Mouse (Mus musculus): Measurements from ENCODE around the gene Ndufb6.
"Not testable (repeated sequence)": the region's sequence is repeated elsewhere in the genome, so short reads cannot be mapped to it uniquely, and the experiment has no call there.

Ndufb6 gene

DNA sequence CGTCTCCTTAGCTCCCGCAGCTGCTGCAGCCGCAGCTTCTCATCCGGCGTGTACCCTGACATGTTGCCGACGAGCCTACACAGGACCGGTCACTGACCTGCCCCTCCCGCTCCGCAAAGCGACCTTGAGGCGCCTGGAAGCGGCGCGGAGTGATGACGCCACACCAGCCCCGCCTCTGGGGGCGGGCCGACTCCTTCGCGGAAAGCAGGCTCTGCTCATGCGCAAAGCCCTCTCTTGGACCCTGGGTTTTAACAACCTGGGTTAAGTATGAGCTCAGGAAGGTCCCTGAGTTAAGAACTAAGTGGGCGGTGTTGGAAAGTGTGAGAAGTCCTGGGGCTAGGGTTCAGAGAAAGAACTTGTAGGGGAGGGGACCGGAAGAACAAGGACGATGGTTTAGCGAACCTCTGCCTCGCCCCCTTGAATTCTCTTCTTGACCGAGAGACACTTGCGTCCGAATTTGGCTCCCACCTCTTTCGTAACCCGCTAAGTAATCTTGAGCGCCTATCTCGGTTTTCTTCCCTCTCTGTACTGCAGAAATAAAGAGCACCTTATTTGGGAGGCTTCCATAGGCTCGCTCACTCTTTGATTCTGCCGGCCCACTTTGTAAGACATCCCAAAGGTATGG is at the start of gene Ndufb6:
Ndufb6 (minus strand) TSS at position 146 of the 625 bp plus-strand sequence.
- peak; percentile 93 for DNase-seq (ENCODE audit: low read depth, low spot score)

DNA sequence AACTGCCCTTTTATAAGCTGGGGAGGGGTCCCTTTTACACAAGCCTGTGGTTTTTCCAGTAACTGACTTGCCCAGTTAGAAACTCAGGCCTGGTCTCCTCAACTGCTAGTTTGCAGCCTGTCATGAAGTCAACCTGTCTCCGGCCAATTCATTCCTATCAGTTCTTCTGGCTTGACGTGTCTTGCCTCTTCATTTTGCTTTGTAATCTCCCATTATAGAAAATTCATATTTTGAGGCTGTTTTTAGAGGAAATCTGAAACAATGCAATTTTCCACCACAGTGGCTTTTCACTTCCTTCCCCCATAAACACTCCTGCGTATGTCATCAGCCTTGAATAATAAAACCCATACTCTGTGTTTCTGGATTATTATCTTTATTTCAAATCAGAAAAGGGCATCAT is 47.9 kb upstream of the Ndufb6 start:
- DNase-seq (ENCODE audit: low read depth, low spot score): no peak

DNA sequence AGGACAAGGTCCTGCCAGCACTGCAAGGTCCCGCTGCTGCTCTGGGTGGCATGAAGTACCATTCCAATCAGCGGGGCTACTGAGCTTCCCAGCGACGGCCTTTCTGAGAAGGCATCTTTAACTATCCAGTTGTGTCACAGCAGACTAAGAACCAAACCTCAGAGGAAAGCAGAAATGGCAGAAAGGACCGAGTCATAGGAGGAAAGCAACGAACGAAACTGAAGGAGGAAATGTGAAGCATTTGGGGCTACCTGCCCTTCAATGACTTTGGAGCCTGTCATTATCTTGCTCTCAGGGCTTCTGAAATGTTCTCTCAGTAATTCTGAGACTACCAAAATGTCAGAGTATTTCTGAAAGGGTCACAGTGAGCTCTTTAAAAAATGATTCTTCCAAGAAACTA is 45.4 kb upstream of the Ndufb6 start:
- no peak for DNase-seq (ENCODE audit: low read depth, low spot score)

DNA sequence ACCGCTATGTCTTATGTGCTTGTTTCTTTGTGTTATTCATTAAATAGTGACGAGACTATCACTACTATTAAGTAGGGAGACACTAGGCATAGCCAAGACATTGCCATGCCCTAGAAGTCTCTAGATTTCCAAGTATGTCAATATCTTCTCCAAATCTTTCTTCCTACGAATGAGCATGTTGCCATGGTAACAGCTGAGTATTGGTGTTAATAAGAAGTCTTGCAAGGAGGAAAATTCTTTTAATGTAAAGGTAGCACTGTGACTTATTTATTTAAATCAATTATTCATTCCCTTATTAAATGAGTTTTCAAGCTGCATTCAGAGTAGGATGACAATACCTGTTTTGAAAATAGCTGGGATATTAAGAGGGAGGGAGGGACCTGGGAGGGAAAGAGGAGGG is 38.2 kb upstream of the Ndufb6 start:
- no peak for DNase-seq (ENCODE audit: low read depth, low spot score)

DNA sequence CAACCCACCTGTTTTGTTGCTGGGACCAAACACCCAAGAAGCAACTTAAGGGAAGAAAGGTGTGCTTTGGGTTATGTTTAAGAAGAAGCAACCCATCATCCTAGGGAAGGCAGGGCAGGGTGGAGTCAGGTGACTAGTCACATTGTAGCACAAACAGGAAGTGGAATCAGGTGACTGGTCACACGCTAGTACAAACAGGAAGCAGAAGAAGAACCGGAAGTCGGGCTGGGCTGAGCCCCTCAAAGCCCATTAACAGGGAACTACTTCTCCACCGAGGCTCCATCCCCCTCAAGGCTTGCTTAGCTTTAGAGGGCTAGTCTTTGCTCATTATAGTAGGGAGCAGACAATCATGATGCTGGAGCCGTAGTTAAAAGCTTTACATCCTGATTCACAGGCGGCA is 33.8 kb upstream of the Ndufb6 start:
- no peak for DNase-seq (ENCODE audit: low read depth, low spot score)

DNA sequence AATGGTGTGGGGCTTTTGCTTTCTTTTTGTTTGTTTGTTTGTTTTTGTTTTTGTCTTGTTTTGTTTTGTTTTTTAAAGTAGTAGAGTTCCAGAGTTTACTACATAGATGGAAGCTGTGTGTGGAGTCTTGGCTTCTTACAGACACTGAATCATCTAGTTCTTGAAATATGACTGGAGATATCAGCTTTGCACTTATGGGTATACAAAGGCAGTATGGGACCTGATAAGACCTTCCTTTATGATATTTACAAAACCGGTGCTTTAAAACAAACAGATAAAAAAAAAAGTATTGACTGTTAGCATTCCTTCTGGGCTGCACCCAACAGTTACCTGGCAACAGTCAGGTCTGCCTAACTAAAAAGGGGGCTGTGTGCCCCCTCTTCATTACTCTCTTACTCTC is 33.0 kb upstream of the Ndufb6 start:
- no peak for DNase-seq (ENCODE audit: low read depth, low spot score)

DNA sequence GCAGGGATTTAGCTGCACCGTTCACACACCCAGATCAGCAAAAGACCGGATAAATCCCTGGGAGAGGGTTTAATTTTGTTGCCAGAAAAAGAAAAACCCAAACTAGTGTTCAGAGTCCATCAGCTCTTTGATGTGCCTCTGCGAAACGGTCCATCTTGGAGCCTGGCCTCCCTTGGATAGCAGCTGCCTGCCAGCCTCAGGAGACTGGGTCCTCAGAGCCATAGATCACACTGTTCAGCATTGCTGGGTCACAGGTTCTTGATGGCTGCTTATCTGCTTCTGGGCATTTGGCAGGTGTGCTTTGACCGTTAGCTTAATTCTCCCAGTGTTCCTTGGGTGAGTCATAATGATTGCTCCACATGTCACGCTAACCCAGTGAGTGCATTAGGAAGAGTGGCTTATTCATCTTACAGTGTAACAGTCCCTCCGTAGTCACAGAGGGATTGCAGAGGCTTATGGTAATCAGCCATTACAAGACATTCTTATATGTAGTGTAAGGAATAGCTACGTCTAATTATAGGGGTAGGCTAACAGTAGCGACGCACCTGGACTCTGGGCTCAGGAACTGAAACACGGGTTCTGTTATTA is 31.7 kb upstream of the Ndufb6 start:
- DNase-seq (ENCODE audit: low read depth, low spot score): peak; percentile 59

DNA sequence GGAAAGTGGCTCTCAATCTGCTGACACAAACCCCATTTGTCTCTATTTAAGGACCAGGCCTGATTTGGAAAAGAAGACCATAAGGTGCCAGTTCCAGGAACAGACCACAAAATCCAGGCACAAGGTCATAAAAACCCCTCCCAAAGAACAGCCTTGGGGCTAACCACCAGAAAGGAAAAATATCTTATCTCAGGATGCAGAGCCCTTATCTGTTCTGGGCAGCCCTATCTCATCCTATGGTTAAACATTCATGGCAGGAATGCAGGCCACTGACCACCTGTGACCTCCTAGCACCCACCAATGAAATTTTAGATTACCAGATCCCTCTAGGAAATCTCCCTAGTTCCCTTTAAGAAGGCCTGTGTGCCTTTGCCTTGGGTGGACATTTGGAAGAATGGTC is 30.5 kb upstream of the Ndufb6 start:
- DNase-seq (ENCODE audit: low read depth, low spot score): no peak

DNA sequence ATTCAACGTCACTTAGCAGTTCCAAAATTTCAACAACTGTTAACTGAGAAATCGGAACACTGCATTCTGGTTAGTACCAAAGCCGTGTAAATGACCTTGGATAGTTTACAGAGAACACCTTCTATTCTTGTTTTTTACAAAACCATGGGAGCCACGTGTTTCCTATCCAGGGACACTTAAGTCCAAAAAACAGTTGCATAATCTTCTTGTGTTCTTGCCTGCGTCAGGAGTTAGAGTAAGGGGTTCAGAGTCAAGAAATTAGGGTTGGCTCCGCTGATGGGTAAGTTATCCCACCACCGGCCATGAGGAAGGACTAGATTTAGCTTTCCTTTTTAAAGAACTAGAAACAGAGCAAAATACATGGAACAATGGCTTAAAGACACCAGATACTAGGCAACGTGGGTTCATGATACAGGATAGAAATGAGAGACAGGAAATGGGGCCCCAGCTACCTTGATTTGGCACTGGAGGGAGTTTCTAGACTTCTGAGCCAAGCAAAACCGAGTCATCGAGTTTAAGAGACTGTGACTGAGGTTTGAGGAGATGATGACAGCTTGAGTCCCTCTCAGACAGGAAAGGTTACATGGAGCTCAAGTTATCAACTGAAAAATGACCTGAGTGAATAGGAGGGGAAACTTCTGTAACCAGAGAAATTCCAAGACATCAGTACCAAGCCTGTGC is 23.4 kb upstream of the Ndufb6 start:
- no peak for DNase-seq (ENCODE audit: low read depth, low spot score)

DNA sequence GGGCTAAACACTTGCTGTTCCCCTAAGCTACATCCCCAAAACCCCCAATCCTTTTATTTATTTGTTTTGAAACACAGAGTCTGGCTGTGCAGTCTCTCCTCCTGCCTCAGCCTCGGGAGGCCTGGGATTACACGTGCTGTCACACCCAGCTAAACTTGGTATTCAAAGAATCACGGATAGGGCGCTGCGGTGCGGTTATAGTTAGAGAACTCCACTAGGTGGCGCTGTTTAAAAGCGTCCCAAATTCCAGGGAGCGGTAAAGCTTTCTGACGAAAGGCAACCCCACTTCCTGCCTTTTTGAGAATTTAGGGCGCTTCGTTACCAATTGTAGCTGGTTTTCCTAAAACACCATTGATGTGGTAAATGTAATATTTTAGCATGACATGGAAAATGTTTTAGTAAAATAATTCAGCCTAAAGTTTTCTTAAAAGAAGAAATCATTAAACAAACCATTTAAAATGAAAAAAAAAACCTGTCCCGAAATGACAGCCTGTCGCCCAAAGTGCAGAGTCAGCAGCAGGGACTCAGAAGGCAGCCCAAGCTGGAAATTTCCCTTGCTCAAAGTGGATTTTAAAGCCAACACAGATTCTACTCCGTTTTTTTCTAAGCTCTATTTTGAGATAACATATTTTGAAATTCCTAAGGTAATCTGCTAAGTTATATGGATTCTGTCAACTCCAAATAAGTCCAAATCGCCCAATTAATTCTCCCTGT is 22.0 kb upstream of the Ndufb6 start:
- DNase-seq (ENCODE audit: low read depth, low spot score): peak; percentile 54

DNA sequence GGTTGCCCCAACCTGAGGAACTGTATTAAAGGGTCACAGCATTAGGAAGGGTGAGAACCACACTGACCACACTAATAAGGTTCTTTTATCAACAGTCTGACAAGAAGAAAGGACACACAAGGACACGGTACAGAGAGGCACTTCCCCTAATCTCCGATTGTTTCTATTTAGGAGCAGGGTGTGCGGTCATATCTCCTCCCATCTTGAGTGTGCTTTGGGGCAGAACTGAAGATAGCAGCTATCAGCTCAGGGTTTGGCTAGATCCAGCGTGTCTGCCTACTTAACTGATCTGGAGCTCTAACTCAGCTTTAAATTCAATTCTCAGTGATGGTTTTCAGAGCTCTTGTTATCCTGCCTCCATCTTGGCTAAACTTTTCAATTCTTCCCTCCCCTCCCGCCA is 19.9 kb upstream of the Ndufb6 start:
- DNase-seq (ENCODE audit: low read depth, low spot score): no peak

DNA sequence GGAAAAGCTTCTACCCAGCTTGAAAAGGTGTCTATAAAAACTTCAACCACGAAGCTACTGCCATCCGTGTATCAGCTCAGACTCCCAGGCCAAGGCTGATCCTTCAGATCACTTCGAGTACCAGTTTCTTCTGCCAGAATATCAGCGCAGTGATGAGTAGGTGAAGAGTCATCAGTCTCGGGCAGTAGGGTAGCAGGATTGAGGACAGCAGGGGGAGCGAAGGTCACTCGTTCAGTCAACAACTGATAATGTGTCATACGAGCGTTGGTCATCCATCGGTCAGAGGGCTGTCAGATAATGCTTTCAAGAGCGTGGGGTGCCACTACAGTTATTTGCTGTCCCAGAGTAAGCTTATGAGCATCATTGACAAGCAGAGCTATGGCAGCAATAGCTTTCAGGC is 12.3 kb upstream of the Ndufb6 start:
- DNase-seq (ENCODE audit: low read depth, low spot score): not testable (repeated sequence)

DNA sequence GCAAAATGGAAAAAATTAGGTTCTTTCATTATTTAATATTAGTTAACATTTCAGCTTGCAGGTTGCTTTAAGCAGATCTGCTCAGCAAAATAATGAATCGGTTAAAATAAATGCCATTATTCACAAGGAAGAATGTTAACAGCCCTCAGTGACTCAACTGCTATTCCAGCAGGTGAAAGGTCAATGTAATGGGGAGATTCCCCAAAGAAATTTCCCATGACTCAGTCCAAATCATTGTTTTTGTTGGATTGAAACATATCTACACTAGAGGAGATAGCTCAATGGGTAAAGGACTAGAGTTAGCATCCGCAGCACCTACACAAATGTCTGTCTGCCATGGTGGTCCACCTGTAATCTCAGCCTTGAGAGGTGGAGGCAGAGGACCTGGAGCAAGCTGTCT is 9.8 kb upstream of the Ndufb6 start:
- no peak for DNase-seq (ENCODE audit: low read depth, low spot score)

DNA sequence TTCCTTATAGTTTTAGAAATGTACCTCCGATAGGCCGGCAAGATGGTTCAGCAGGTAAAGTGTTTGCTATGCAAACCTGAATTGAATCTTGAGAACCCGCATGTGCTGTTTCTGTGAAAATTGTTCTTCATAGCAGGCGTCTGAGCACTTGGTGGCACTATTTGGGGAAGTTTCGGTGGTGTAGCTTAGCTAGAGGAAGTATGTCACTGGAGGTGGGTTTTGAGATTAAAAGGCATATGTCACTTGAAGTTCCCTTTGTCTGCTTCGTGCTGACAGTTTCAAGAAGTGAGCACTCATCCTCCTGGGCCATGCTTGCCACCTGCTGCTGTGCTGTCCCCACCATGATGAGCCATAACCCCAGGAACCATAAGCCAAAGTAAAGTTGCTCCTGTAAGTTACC is 8.2 kb upstream of the Ndufb6 start:
- no peak for DNase-seq (ENCODE audit: low read depth, low spot score)

DNA sequence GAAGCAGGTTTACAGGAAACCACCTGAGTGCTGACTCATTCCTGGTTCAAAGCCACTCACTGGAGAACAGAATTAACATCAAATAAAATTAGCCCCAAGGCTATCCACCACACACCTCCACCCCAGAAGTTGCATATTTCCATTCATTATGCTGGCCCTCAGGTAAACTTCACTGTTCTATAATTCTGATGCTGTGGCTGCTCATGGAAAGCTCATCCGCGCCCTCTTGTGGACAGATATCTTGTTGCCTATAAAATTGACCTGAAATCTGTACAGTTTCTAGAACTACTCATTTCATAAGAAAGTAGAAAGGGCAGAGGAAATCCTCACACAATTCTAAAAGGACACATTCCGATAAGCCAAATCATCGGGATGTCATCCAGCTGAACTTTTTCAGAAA is 6.4 kb upstream of the Ndufb6 start:
- no peak for DNase-seq (ENCODE audit: low read depth, low spot score)

DNA sequence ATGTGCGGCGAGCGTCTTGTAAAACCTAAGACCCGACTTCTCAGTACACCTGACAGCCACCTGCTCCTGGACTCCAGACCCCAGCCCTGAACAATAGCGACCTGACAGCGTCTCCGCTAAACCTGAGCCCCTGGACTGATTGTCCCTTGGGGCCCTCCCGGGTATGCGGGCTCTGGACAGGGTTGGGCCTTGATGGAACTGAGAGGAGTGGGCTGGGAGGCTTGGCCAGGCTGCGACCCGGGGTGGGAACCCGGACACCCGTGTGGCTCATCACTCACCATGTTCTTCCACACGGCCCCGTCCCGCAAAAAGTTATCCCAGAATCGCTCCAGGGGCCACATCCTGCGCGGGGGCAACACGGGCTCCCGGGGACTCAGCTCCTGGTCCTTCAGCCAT is 343 bp downstream of the Ndufb6 start:
- DNase-seq (ENCODE audit: low read depth, low spot score): no peak

DNA sequence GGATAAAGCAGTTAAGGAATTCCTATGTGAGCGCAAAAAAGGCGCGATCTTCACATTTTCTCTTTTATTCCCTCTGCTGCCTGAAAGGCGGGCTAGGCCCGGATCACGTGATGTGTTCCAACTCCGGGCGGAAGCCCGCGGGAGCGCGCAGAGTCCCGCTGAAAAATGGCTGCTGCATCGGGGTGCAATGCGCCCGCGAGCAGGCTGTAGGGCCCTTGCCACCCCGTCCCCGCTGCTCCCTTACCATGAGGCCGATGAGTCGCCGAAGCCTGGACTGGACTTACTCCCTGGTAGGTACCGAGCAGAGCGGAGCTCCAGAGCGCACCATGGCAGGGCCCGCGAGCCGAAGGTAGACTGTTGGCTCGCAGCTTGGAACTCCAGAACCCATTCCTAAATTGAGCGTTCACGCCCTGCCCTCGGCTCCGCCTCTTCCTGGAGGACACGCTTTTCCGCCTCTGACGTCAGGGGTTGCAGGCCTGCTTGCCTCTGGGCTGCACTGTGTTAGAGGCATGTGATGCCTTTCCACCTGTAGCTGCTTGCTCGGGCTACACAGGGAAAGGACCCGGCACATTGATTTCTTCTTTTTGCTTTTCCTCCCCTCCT is 9.7 kb downstream of the Ndufb6 start, which contains the start of the genes Smim27 and Topors:
Smim27 (plus strand) TSS at position 150 of the 603 bp plus-strand sequence.
Topors (minus strand) TSS at position 421 of the 603 bp plus-strand sequence.
- peak; percentile 87 for DNase-seq (ENCODE audit: low read depth, low spot score)

DNA sequence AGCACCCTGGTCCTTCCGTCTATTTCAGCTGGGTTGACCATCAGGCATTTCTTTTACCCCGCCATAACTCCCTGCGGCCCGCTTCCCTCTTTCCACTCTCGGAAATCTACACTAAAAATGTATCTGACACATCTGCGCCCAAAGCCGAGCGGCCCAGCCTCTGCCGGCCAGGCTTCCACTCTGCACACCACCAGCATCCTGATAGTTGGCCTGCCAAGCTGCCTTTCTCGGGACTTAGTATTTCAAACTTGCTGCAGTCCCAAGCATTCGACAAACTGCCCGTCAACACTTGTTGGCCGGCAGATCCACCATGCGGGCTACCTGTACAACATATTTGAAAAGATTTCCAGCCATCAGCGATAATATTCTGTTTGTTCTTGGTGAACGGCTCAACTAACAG is 10.4 kb downstream of the Ndufb6 start:
- no peak for DNase-seq (ENCODE audit: low read depth, low spot score)

DNA sequence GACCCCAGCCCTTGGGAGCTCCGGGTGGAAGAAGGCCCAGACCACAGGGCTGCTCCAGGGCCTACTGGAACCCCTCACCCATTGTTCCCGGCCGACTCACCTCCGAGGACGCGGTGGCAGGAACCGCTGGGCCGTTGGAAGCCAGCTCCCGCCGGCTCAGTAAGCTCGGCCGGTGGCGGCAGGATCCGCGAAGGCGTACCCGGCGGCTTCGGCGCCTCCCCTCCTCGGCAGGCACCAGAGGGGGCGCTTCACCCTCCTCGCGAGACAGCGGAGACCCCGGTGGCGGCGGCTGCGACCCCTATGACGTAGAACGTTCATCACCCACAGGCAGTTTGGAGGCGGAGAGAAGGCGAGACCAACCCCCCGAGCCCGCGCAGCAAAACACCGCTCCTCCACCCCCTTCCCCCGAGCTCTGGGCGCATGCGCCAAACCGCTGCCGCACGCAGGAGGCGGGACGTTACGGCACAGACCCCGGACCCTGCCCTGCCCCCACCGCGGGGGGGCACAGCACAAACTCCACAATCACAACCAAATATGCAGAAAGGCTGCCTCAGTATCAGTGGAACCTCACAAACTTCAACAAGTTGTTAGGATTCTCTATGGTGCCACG is 10.9 kb downstream of the Ndufb6 start:
- DNase-seq (ENCODE audit: low read depth, low spot score): peak; percentile 64

DNA sequence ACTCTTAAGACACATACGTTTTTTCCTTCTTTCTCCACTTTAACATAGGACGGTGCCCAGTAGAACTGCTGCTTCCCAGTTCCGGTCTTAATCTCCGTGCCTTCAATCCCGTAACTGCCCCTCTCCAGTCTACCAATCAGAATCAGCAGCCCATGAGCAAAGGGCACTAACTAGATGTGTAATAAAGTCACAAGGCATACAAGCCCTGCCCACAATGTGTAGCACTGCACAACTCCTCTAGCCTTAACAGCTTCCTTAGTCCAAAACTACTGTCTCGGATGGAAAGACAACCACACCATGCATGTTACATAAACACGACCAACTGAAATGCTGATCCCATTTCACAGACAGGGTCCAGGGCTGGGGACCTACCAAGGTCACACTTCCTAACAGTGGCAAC is 11.5 kb downstream of the Ndufb6 start:
- no peak for DNase-seq (ENCODE audit: low read depth, low spot score)

DNA sequence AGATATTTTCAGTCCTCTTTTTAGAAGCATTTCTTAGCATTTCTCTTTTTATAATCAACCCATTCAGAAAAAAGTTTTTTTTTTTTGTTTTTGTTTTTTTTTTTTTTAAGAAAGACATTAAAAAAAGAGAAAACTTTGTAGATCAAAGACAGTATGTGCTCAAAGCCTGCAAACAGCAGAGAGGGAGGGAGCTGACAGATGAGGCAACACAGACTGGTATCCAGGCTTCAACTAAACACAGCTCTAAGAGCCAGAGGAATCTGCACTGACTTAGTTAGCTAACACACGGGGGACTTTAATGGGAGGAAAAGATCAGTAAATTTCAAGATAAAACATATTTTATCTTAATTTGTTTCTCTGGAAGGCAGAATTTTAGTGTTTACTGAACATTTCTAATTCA is 14.9 kb downstream of the Ndufb6 start:
- no peak for DNase-seq (ENCODE audit: low read depth, low spot score)
